Comparison of ENCODE assay signal across 32 mouse cellular contexts in the genomic region with DNA sequence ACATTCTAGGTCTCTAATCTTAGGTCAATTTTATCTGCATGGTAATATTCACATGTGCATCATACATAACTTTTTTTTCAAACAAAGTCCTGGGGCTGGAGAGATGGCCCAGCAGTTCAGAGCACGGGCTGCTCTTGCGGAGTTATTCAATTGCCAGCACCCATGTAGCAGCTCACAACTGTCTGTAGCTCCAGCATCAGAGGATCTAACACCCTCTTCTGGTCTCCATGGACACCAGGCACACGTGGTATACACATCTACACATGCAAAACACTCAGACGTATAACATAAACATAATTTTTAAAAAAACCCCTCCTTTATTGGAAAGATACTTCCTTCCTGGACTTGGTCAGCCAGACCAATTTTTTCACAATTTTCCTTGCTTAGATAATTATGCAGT. TPM values are rescaled to one million over a fixed set of nuclear protein-coding genes. Genes with fewer than 3 reads are reported as not detected.
"Had no signal": no experiment of that assay in that cellular context is flagged by ENCODE, and none has a peak within 500 bp of the region (broad histone marks: within the 10 kb centered on the region; RNA-seq: fewer than 3 reads in every experiment).

No protein-coding gene starts in this region.

- H3K4me2 ChIP-seq: limb, embryonic 12.5 days; limb, embryonic 13.5 days; limb, embryonic 15.5 days; liver, embryonic 11.5 days; liver, embryonic 12.5 days; liver, embryonic 13.5 days; liver, embryonic 15.5 days; lung, embryonic 15.5 days; midbrain, embryonic 11.5 days; midbrain, embryonic 12.5 days; midbrain, embryonic 13.5 days; midbrain, embryonic 15.5 days; neural tube, embryonic 12.5 days had no signal

- H3K27ac ChIP-seq: limb, embryonic 10.5 days; limb, embryonic 15.5 days; liver, embryonic 12.5 days; liver, embryonic 13.5 days; liver, embryonic 14.5 days; liver, embryonic 15.5 days; lung, embryonic 15.5 days; macrophage; midbrain, embryonic 10.5 days; midbrain, embryonic 12.5 days; midbrain, embryonic 13.5 days; midbrain, embryonic 15.5 days; neural tube, embryonic 12.5 days had no signal

- DNase-seq: left cerebral cortex, postnatal 4 days; liver; liver, embryonic 13.5 days; liver, postnatal 0 days; lung, adult 18-20 months; lung, adult 2 months; lung, postnatal 10 days; lung, postnatal 14 days; lung, postnatal 36 days; lung, postnatal 4 days; midbrain, embryonic 14.5 days had no signal

- H3K36me3 ChIP-seq: liver, embryonic 12.5 days; liver, embryonic 13.5 days; liver, embryonic 15.5 days had no signal

- H3K4me1 ChIP-seq: midbrain, embryonic 12.5 days; neural tube, embryonic 12.5 days had no signal

- H3K9me3 ChIP-seq: limb, embryonic 10.5 days; limb, embryonic 15.5 days; liver, embryonic 12.5 days; liver, embryonic 13.5 days; liver, embryonic 15.5 days; lung, embryonic 15.5 days; midbrain, embryonic 10.5 days; midbrain, embryonic 12.5 days; midbrain, embryonic 13.5 days; midbrain, embryonic 15.5 days; neural tube, embryonic 12.5 days had no signal

- H3K27me3 ChIP-seq: limb, embryonic 12.5 days; limb, embryonic 13.5 days; limb, embryonic 15.5 days; liver, embryonic 12.5 days; liver, embryonic 13.5 days; liver, embryonic 15.5 days; lung, embryonic 15.5 days; megakaryocyte, embryonic 14.5 days; midbrain, embryonic 12.5 days; midbrain, embryonic 13.5 days; midbrain, embryonic 15.5 days; neural tube, embryonic 12.5 days had no signal

- H3K9ac ChIP-seq: limb, embryonic 12.5 days; limb, embryonic 13.5 days; limb, embryonic 15.5 days; liver, embryonic 12.5 days; liver, embryonic 13.5 days; liver, embryonic 14.5 days; liver, embryonic 15.5 days; liver, postnatal 0 days; lung, embryonic 15.5 days; midbrain, embryonic 12.5 days; midbrain, embryonic 13.5 days; midbrain, embryonic 15.5 days; neural tube, embryonic 12.5 days had no signal

- H3K4me3 ChIP-seq: limb, embryonic 10.5 days; limb, embryonic 12.5 days; limb, embryonic 13.5 days; limb, embryonic 15.5 days; liver, embryonic 12.5 days; liver, embryonic 13.5 days; liver, embryonic 15.5 days; lung, embryonic 15.5 days; megakaryocyte, embryonic 14.5 days; midbrain, embryonic 10.5 days; midbrain, embryonic 12.5 days; midbrain, embryonic 13.5 days; midbrain, embryonic 15.5 days; myocyte; neural tube, embryonic 12.5 days had no signal

- ATAC-seq: liver, embryonic 12.5 days; liver, postnatal 0 days; lung, postnatal 0 days; midbrain, embryonic 13.5 days; midbrain, embryonic 15.5 days; midbrain, embryonic 16.5 days had no signal

RNA-seq across cellular contexts. Expression of a gene that starts 28.3 kb away (rescaled TPM):
- total RNA-seq: monocyte, adult 5-6 weeks had no signal
